Mouse (Mus musculus) CH12.LX (cell line): ENCODE measurements at regions not wholly inside any gene's neighbourhood (a gene's known extent, or its start where the extent isn't known, plus 50 kb on each side); places are given as distances from the start of the nearest gene placed in this dataset.

Experiments used
- CHD1 ChIP-seq: IDR thresholded peaks from 2 replicates; pipeline ENCODE4 v1.6.1; 2012; ENCODE audit warnings: low read depth, low read length, improper control_type of control experiment, inconsistent platforms
- CTCF ChIP-seq, 2 experiments: IDR thresholded peaks in 1 of 2; conservative IDR thresholded peaks in 1 of 2; 2 replicates each; pipeline ENCODE4 v1.5.1; 2011 to 2012; ENCODE audit warnings: low read depth in 2 of 2, low read length in 2 of 2, improper control_type of control experiment in 1 of 2, inconsistent platforms in 1 of 2, mild to moderate bottlenecking in 1 of 2, moderate library complexity in 1 of 2
- GABPA ChIP-seq: IDR thresholded peaks from 2 replicates; pipeline ENCODE4 v1.6.1; 2012; ENCODE audit warnings: low read depth, low read length, improper control_type of control experiment, inconsistent platforms; ENCODE audit not compliant: insufficient replicate concordance
- MAX ChIP-seq: IDR thresholded peaks from 2 replicates; pipeline ENCODE4 v1.6.1; 2011; ENCODE audit warnings: low read length, improper control_type of control experiment
- POLR2A ChIP-seq: IDR thresholded peaks from 2 replicates; pipeline ENCODE4 v1.6.1; 2011; ENCODE audit warnings: low read depth, mild to moderate bottlenecking, improper control_type of control experiment, low read length
- ZC3H11A ChIP-seq: IDR thresholded peaks from 2 replicates; pipeline ENCODE4 v1.6.1; 2012; ENCODE audit warnings: low read depth, mild to moderate bottlenecking, inconsistent platforms, low read length, improper control_type of control experiment
- ZMIZ1 ChIP-seq: IDR thresholded peaks from 2 replicates; pipeline ENCODE4 v1.6.1; 2012; ENCODE audit warnings: low read depth, mild to moderate bottlenecking, inconsistent platforms, low read length, improper control_type of control experiment

DNA sequence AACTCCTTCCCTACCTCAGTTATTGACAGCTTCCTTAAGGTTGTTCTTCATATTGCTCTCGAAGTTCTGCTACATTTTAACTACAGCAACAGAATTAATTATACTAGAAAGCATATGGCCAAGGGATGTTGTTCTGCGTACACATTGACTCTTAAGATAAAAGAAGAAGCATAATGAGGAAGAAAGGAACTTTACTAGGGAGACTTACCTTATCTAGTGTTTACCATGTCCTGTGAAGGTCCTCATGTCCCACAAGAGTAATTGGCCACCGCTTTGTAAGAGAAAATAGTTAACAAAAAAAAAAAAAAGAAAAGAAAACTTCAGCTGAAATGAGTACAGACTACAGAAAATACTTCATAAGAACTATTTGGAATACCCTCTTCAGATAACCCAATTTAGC lies 513.9 kb upstream of the Tusc1 start:
- TF ChIP-seq POLR2A (no peak), GABPA (no peak), CTCF (conservative IDR thresholded peaks at IDR 0.05 in 1 of 2, IDR thresholded peaks at IDR 0.05 in 1 of 2; ENCODE audit: low read depth in 2 of 2, low read length in 2 of 2) (no peak), MAX (no peak), CHD1 (no peak), ZMIZ1 (no peak), ZC3H11A (no peak)
